Mouse (Mus musculus): Measurements from ENCODE around the gene Nrip2. TPM values are rescaled to one million over a fixed set of nuclear protein-coding genes. Genes with fewer than 3 reads are reported as not detected.

Nrip2 gene
- total and polyA plus RNA-seq, 3 experiments: 0.13 to 1.3 TPM; not detected in 1

- Histone ChIP-seq H3K4me2 (ENCODE audit: insufficient read depth, low read depth, poor library complexity, severe bottlenecking) (peak overlapping the region; percentile 89), H3K4me1 (ENCODE audit: control insufficient read depth in 1 of 2, insufficient read depth in 2 of 2) (peaks cover 13 to 58% of the 10 kb centered on the region in 2 experiments), H3K79me2 (replicated peaks; ENCODE audit: control insufficient read depth, extremely low read depth, insufficient read depth, poor library complexity, severe bottlenecking) (peaks cover 51% of the 10 kb centered on the region), H3K36me3 (replicated peaks in 1 of 2; ENCODE audit: control insufficient read depth in 1 of 2, insufficient read depth in 1 of 2, low read length in 1 of 2) (peaks cover 27 to 58% of the 10 kb centered on the region in 2 experiments), H3K27ac (ENCODE audit: insufficient read depth, low read depth) (no peak overlapping the region), H3K4me3 (replicated peaks in 1 of 3; ENCODE audit: low read depth in 2 of 3, low read length in 2 of 3, poor library complexity in 1 of 3) (peak overlapping the region; percentile 77 to 88 (median 85)), H3K27me3 (replicated peaks) (no peaks in the 10 kb centered on the region), H3K9me3 (replicated peaks; ENCODE audit: low read length) (no peaks in the 10 kb centered on the region), H3K9ac (ENCODE audit: insufficient read depth, low read depth) (peak overlapping the region; percentile 95)
- in situ Hi-C loops (cut with MboI; ENCODE audit: low pct_ligation_motif_present, low pct_unique_long_range_greater_than_20kb, low sequenced_read_pairs) (loop anchor here (5.0 kb wide), 1 partner anchor 50 kb away; no protein-coding TSS in a partner anchor), dilution Hi-C loops (cut with MboI; ENCODE audit: extremely low pct_ligation_motif_present, extremely low pct_unique_long_range_greater_than_20kb, low sequenced_read_pairs) (no loop called here)
- 0 out of 2 replicates have a peak, but pooled peaks have one; percentile 36 for TF ChIP-seq SIN3A (IDR thresholded peaks at IDR 0.05; ENCODE audit: low read length)
- TF ChIP-seq TBP (conservative IDR thresholded peaks at IDR 0.05; ENCODE audit: low read depth, low read length): no peak
- TF ChIP-seq MXI1 (IDR thresholded peaks at IDR 0.05; ENCODE audit: low read depth, low read length): no peak
- no peak for DNase-seq (ENCODE audit: extremely low read depth)
Observed at GRCm38 (mm10) chr6:128361901-128362300, 37.2 kb upstream of the Nrip2 start.

- DNase-seq (ENCODE audit: extremely low read depth): peak; percentile 71
- dilution Hi-C loops (cut with MboI; ENCODE audit: extremely low pct_ligation_motif_present, extremely low pct_unique_long_range_greater_than_20kb, low sequenced_read_pairs) (no loop called here), in situ Hi-C loops (cut with MboI; ENCODE audit: low pct_ligation_motif_present, low pct_unique_long_range_greater_than_20kb, low sequenced_read_pairs) (loop anchor here (5.0 kb wide), 1 partner anchor 50 kb away; no protein-coding TSS in a partner anchor)
- Histone ChIP-seq H3K27ac (ENCODE audit: insufficient read depth, low read depth) (peak within 1 kb of the TSS; percentile 70), H3K36me3 (replicated peaks in 1 of 2; ENCODE audit: control insufficient read depth in 1 of 2, insufficient read depth in 1 of 2, low read length in 1 of 2) (peaks cover 26 to 57% of the 10 kb centered on the region in 2 experiments), H3K9me3 (replicated peaks; ENCODE audit: low read length) (no peaks in the 10 kb centered on the region), H3K27me3 (replicated peaks) (no peaks in the 10 kb centered on the region), H3K9ac (ENCODE audit: insufficient read depth, low read depth) (peak within 1 kb of the TSS; percentile 95), H3K4me1 (ENCODE audit: control insufficient read depth in 1 of 2, insufficient read depth in 2 of 2) (peaks cover 13 to 58% of the 10 kb centered on the region in 2 experiments), H3K4me3 (replicated peaks in 1 of 3; ENCODE audit: low read depth in 2 of 3, low read length in 2 of 3, poor library complexity in 1 of 3) (peak within 1 kb of the TSS; percentile 77 to 88 (median 85)), H3K79me2 (replicated peaks; ENCODE audit: control insufficient read depth, extremely low read depth, insufficient read depth, poor library complexity, severe bottlenecking) (peaks cover 51% of the 10 kb centered on the region), H3K4me2 (ENCODE audit: insufficient read depth, low read depth, poor library complexity, severe bottlenecking) (peak within 1 kb of the TSS; percentile 89)
- TF ChIP-seq ZNF384 (IDR thresholded peaks at IDR 0.05; ENCODE audit: low read depth, low read length): no peak
- TF ChIP-seq MYC (IDR thresholded peaks at IDR 0.05; ENCODE audit: low read depth, low read length): no peak
- TF ChIP-seq MAZ (IDR thresholded peaks at IDR 0.05; ENCODE audit: low read depth, low read length): 0 out of 2 replicates have a peak, but pooled peaks have one; percentile 67
- TF ChIP-seq SIN3A (IDR thresholded peaks at IDR 0.05; ENCODE audit: low read length): peak; percentile 84
- no peak for TF ChIP-seq SMC3 (IDR thresholded peaks at IDR 0.05; ENCODE audit: low read depth, low read length)
- TF ChIP-seq POLR2AphosphoS2 (IDR thresholded peaks at IDR 0.05; ENCODE audit: low read depth, low read length): 0 out of 2 replicates have a peak, but pooled peaks have one; percentile 52
- peak; percentile 74 for TF ChIP-seq POLR2A (IDR thresholded peaks at IDR 0.05; ENCODE audit: low read depth, low read length)
- peak; percentile 72 for TF ChIP-seq MXI1 (IDR thresholded peaks at IDR 0.05; ENCODE audit: low read depth, low read length)
- TF ChIP-seq TBP (conservative IDR thresholded peaks at IDR 0.05; ENCODE audit: low read depth, low read length): no peak
- peak; percentile 86 for TF ChIP-seq USF2 (conservative IDR thresholded peaks at IDR 0.05; ENCODE audit: low read depth, low read length)
- no peak for TF ChIP-seq CTCF (conservative IDR thresholded peaks at IDR 0.05 in 1 of 2, IDR thresholded peaks at IDR 0.05 in 1 of 2; ENCODE audit: low read depth in 2 of 2, low read length in 2 of 2)
- 0 out of 2 replicates have a peak, but pooled peaks have one; percentile 45 for TF ChIP-seq HCFC1 (IDR thresholded peaks at IDR 0.05; ENCODE audit: low read depth, low read length)
- TF ChIP-seq RAD21 (IDR thresholded peaks at IDR 0.05; ENCODE audit: low read depth, low read length): no peak
- TF ChIP-seq EP300 (IDR thresholded peaks at IDR 0.05; ENCODE audit: low read length): no peak
- 0 out of 2 replicates have a peak, but pooled peaks have one; percentile 7 for TF ChIP-seq MEF2A (IDR thresholded peaks at IDR 0.05; ENCODE audit: borderline replicate concordance, low read depth, low read length)
- no peak for TF ChIP-seq JUN (IDR thresholded peaks at IDR 0.05; ENCODE audit: insufficient read depth, low read depth, low read length)
- no peak for TF ChIP-seq KAT2A (IDR thresholded peaks at IDR 0.05; ENCODE audit: insufficient replicate concordance, low read length)
- peak; percentile 82; the same call in 1 of the 2 replicates for TF ChIP-seq UBTF (IDR thresholded peaks at IDR 0.05; ENCODE audit: low read depth, low read length)
- no peak for TF ChIP-seq RCOR1 (conservative IDR thresholded peaks at IDR 0.05; ENCODE audit: low read depth, low read length)
- TF ChIP-seq PAX5 (IDR thresholded peaks at IDR 0.05; ENCODE audit: low read length): no peak
- no peak for TF ChIP-seq ZKSCAN1 (IDR thresholded peaks at IDR 0.05; ENCODE audit: borderline replicate concordance, low read depth, low read length)
- peak; percentile 67; the same call in 1 of the 2 replicates for TF ChIP-seq ELF1 (IDR thresholded peaks at IDR 0.05; ENCODE audit: low read depth, low read length)
- TF ChIP-seq MAFK (IDR thresholded peaks at IDR 0.05; ENCODE audit: insufficient replicate concordance, low read length): no peak
- no peak for TF ChIP-seq CHD1 (IDR thresholded peaks at IDR 0.05; ENCODE audit: low read depth, low read length)
- peak; percentile 85 for TF ChIP-seq BHLHE40 (IDR thresholded peaks at IDR 0.05; ENCODE audit: low read depth, low read length)
- peak; percentile 66 for TF ChIP-seq NELFE (IDR thresholded peaks at IDR 0.05; ENCODE audit: low read depth, low read length)
- peak; percentile 50 for TF ChIP-seq TCF12 (IDR thresholded peaks at IDR 0.05; ENCODE audit: low read depth, low read length)
- peak; percentile 89; the same call in 1 of the 2 replicates for TF ChIP-seq E2F4 (IDR thresholded peaks at IDR 0.05; ENCODE audit: insufficient replicate concordance, low read depth, low read length)
- peak; percentile 57 for TF ChIP-seq MAX (IDR thresholded peaks at IDR 0.05; ENCODE audit: low read length)
- no peak for TF ChIP-seq JUND (conservative IDR thresholded peaks at IDR 0.05; ENCODE audit: low read depth, low read length)
- peak; percentile 93 for TF ChIP-seq USF1 (IDR thresholded peaks at IDR 0.05; ENCODE audit: low read depth, low read length)
Observed at GRCm38 (mm10) chr6:128362381-128363006, 36.6 kb upstream of the Nrip2 start, which contains the start of the genes Rhno1 and Foxm1. TSS of gene Rhno1 (minus strand) at chr6:128362911. TSS of gene Foxm1 (plus strand) at chr6:128362967.

Data from CH12.LX (cell line).